Mouse (Mus musculus) hindbrain, embryonic 11.5 days (tissue): ENCODE results near the gene Cpxcr1. TPM values are rescaled to one million over a fixed set of nuclear protein-coding genes. Genes with fewer than 3 reads are reported as not detected.

ENCODE experiments used
- ATAC-seq: fragments of 200-750 bp; cut with Nextera tagmentation; 2 replicates; pipeline ENCODE4 v1.8.0; 2017; ENCODE audit warnings: mild to moderate bottlenecking, moderate TSS enrichment, moderate library complexity; ENCODE audit not compliant: low FRiP score
- DNase-seq: peaks from one replicate; pipeline ENCODE4 v3.0.0-alpha.2; 2015; ENCODE audit warnings: low spot score
- H3K27ac ChIP-seq: fragments of 300-500 bp; sonication (generic); 2 replicates; pipeline ENCODE4 v1.5.1; 2014; ENCODE audit warnings: mild to moderate bottlenecking, low read depth, low read length
- H3K27me3 ChIP-seq: fragments of 300-500 bp; sonication (generic); 2 replicates; pipeline ENCODE4 v1.6.1; 2014; ENCODE audit warnings: mild to moderate bottlenecking, low read length, moderate library complexity, mixed read lengths; ENCODE audit not compliant: control insufficient read depth, insufficient read depth
- H3K36me3 ChIP-seq: fragments of 300-500 bp; sonication (generic); 2 replicates; pipeline ENCODE4 v1.6.1; 2014; ENCODE audit warnings: mild to moderate bottlenecking, low read length, moderate library complexity, mixed read lengths; ENCODE audit not compliant: control insufficient read depth, insufficient read depth
- H3K4me1 ChIP-seq: fragments of 300-500 bp; sonication (generic); replicated peaks from 2 replicates; pipeline ENCODE4 v1.6.1; 2014; ENCODE audit warnings: low read length, mixed read lengths; ENCODE audit not compliant: control insufficient read depth, insufficient read depth
- H3K4me2 ChIP-seq: fragments of 300-500 bp; sonication (generic); replicated peaks from 2 replicates; pipeline ENCODE4 v1.6.1; 2014; ENCODE audit warnings: mild to moderate bottlenecking, low read depth, low read length
- H3K4me3 ChIP-seq: fragments of 300-500 bp; sonication (generic); 2 replicates; pipeline ENCODE4 v1.5.1; 2014; ENCODE audit warnings: low read depth, low read length
- H3K9ac ChIP-seq: fragments of 300-500 bp; sonication (generic); 2 replicates; pipeline ENCODE4 v1.6.1; 2014; ENCODE audit warnings: low read depth, low read length
- H3K9me3 ChIP-seq: fragments of 300-500 bp; sonication (generic); 2 replicates; pipeline ENCODE4 v1.6.1; 2016; ENCODE audit warnings: low read length; ENCODE audit not compliant: control insufficient read depth
- polyA plus RNA-seq: library from polyadenylated mRNA; unstranded; fragments of >200 nt; fragmentation: Nextera tagmentation; extraction: Ambion mirVana; gene quantifications from 2 replicates; pipeline ENCODE4 v1.2.1, GENCODE M21; 2014

Gene Cpxcr1
- polyA plus RNA-seq, result not detected in 2 replicates

GRCm38 (mm10) chrX:116448644-116449043, at the start of gene Cpxcr1:
Cpxcr1 (plus strand) TSS chrX:116448944.
- Histone ChIP-seq H3K36me3 (no peaks in the 10 kb centered on the region), H3K4me2 (no peak within 1 kb of the TSS), H3K9me3 (no peaks in the 10 kb centered on the region), H3K9ac (no peak within 1 kb of the TSS), H3K27ac (no peak within 1 kb of the TSS), H3K4me3 (no peak within 1 kb of the TSS), H3K4me1 (no peaks in the 10 kb centered on the region), H3K27me3 (no peaks in the 10 kb centered on the region)
- ATAC-seq (no peak), DNase-seq (no peak)

Other genes with a start within 250 kb of the Cpxcr1 start
- not detected in 2 replicates for gene H2afb2, start 232.2 kb downstream of the Cpxcr1 start, polyA plus RNA-seq